Mouse (Mus musculus): ENCODE data around the gene Mpeg1. TPM values are rescaled to one million over a fixed set of nuclear protein-coding genes. Genes with fewer than 3 reads are reported as not detected.

Mpeg1 gene
- total RNA-seq, 2 experiments from 2014 or later: 5.4 to 6.6 TPM

GRCm38 (mm10) chr19:12500124-12500523, 39.5 kb downstream of the Mpeg1 start:
- TF ChIP-seq CTCF (conservative IDR thresholded peaks at IDR 0.05): no peak
- peak; percentile 75 to 87 for DNase-seq (ENCODE audit: low spot score in 2 of 2)
- peak overlapping the region; percentile 62 for H3K4me3 ChIP-seq
- peak overlapping the region; percentile 97 for H3K27ac ChIP-seq

GRCm38 (mm10) chr19:12500881-12501311, 40.3 kb downstream of the Mpeg1 start:
- DNase-seq (ENCODE audit: low spot score in 2 of 2): peak in 1 of 2 experiments; percentile 34
- TF ChIP-seq CTCF (conservative IDR thresholded peaks at IDR 0.05): 0 out of 2 replicates have a peak, but pooled peaks have one; percentile 19
- Histone ChIP-seq H3K4me3 (peak overlapping the region; percentile 62), H3K27ac (peak overlapping the region; percentile 97)

- peak; percentile 94 for DNase-seq (ENCODE audit: low spot score in 2 of 2)
- peak; percentile 81 for TF ChIP-seq CTCF (conservative IDR thresholded peaks at IDR 0.05)
- Histone ChIP-seq H3K4me3 (peak within 1 kb of the TSS; percentile 62), H3K27ac (peak within 1 kb of the TSS; percentile 97)
Observed at GRCm38 (mm10) chr19:12501370-12502347, 41.1 kb downstream of the Mpeg1 start, which contains the start of gene Dtx4. TSS of gene Dtx4 (minus strand) at chr19:12501454.

DNA sequence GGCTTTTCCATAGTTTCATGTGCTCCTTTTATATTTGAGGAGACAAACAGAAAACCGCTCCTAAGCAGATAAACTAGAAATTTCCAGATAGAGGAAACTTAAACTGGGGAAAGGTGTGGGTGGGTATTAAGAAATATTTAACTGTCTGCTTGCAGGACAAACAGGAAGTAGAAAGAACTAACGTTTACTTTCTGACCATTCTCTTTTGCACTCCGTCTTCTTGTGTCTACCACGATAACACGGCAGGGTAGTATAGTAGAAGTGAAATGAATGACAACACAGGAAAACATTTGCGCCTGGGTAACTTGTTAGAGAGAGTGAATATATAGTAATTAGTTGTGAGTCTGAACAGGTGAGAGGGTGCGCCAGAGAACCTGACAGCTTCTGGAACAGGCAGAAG, 42.2 kb downstream of the Mpeg1 start:
- no peak for TF ChIP-seq CTCF (conservative IDR thresholded peaks at IDR 0.05)
- DNase-seq (ENCODE audit: low spot score in 2 of 2): no peak
- Histone ChIP-seq H3K27ac (no peak overlapping the region), H3K4me3 (no peak overlapping the region)

DNA sequence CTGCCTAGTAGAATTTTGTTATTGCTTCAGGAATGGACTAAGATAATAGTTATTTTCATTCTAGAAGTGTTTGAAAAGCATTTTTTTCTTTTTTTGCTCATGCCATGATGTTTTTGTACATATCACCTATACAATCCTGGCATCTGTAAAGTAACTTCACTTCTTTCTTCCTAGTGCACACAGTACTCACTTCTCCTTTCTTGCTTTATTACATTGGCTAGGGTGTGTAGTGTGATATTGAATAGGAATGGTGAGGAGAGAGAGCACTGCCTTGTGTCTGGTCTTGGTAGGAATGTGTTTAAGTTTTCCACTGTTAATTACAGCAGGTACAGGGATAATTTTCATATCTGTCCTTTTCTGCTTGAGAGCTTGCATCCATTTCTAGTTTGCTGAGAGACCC, 54.0 kb downstream of the Mpeg1 start:
- Histone ChIP-seq H3K4me3 (no peak overlapping the region), H3K27ac (no peak overlapping the region)
- no peak for DNase-seq (ENCODE audit: low spot score in 2 of 2)
- no peak for TF ChIP-seq CTCF (conservative IDR thresholded peaks at IDR 0.05)

Other genes with a start within 250 kb of the Mpeg1 start
- not detected for gene Olfr1432, start 228.2 kb upstream of the Mpeg1 start, total RNA-seq (2021)
- not detected for gene Olfr262, start 219.1 kb upstream of the Mpeg1 start, total RNA-seq (2021)
- gene Olfr235, start 199.7 kb upstream of the Mpeg1 start, total RNA-seq (2021): not detected
- gene Olfr1434, start 180.9 kb upstream of the Mpeg1 start, total RNA-seq (2021): not detected
- not detected for gene Olfr1436, start 161.6 kb upstream of the Mpeg1 start, total RNA-seq (2021)
- not detected for gene Olfr1437, start 135.7 kb upstream of the Mpeg1 start, total RNA-seq (2021)
- not detected for gene Olfr1438-ps1, start 124.9 kb upstream of the Mpeg1 start, total RNA-seq (2021)
- not detected for gene Olfr1440, start 73.5 kb upstream of the Mpeg1 start, total RNA-seq (2021)
- not detected for gene Olfr1441, start 43.3 kb upstream of the Mpeg1 start, total RNA-seq (2021)
- not detected for gene Pfpl, start 32.9 kb upstream of the Mpeg1 start, total RNA-seq (2021)
- 10 to 100 TPM; 32.5 to 35.9 TPM for gene Dtx4, start 40.7 kb downstream of the Mpeg1 start, total RNA-seq (2021)
- gene Fam111a, start 85.0 kb downstream of the Mpeg1 start, total RNA-seq (2021): 1 to 10 TPM; 1.5 to 2.0 TPM
- gene Gm4952, start 139.2 kb downstream of the Mpeg1 start, total RNA-seq (2021): not detected
- under 1 TPM in 1 of 2 experiments, not detected in 1; 0.20 TPM for gene Glyat, start 172.5 kb downstream of the Mpeg1 start, total RNA-seq (2021)
- gene Olfr1442, start 209.7 kb downstream of the Mpeg1 start, total RNA-seq (2021): not detected
- gene Olfr1443, start 217.3 kb downstream of the Mpeg1 start, total RNA-seq (2021): not detected
- not detected for gene Keg1, start 235.0 kb downstream of the Mpeg1 start, total RNA-seq (2021)